Mouse (Mus musculus): Measurements from ENCODE around the gene Dhrs9.

- TF ChIP-seq TAL1 (IDR thresholded peaks at IDR 0.05; ENCODE audit: low read length) = no peak
- TF ChIP-seq GATA1 (IDR thresholded peaks at IDR 0.05; ENCODE audit: low read length) = no peak
Measured at GRCm38 (mm10) chr2:69382838-69383237, 2.6 kb downstream of the Dhrs9 start.

All from erythroblast, embryonic 14.5 days (primary cell).